Mouse (Mus musculus): ENCODE measurements at regions not wholly inside any gene's neighbourhood (a gene's known extent, or its start where the extent isn't known, plus 50 kb on each side); places are given as distances from the start of the nearest gene placed in this dataset.
A peak's percentile ranks its signal among the peaks of the same experiment; 100 is the strongest.

- no peak for DNase-seq (ENCODE audit: low spot score in 2 of 2)
- no peak overlapping the region for H3K4me3 ChIP-seq
- no peak overlapping the region for H3K27ac ChIP-seq
- no peak for TF ChIP-seq CTCF (conservative IDR thresholded peaks at IDR 0.05)
Measured at GRCm38 (mm10) chr16:5311456-5311855, 55.7 kb upstream of the Eef2kmt start.

GRCm38 (mm10) chr16:5310736-5311135, 55.0 kb upstream of the Eef2kmt start:
- DNase-seq (ENCODE audit: low spot score in 2 of 2), result no peak
- no peak overlapping the region for H3K27ac ChIP-seq
- TF ChIP-seq CTCF (conservative IDR thresholded peaks at IDR 0.05), result no peak
- H3K4me3 ChIP-seq, result no peak overlapping the region

DNA sequence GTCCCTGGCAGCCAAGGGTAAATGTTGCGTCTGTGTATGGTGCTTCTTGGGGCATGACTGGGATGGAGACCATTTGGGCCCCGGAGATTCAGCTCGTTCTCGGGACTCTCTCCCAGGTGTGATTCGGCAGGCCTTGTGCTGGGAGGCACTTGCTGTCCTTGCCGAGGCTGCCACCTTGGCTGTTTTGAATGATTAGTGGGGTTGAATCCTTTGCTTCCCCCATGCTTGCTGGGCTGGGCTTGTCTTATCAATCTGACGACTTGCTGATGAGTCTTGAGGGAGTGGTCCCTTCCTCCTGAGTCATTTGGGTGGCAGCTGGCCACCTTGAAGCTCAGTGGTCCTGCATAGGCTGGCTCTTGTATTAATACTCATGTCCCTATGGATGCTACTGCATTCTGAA, 52.0 kb upstream of the Eef2kmt start:
- H3K4me3 ChIP-seq, result peak overlapping the region; percentile 54
- no peak for TF ChIP-seq CTCF (conservative IDR thresholded peaks at IDR 0.05)
- H3K27ac ChIP-seq, result no peak overlapping the region
- DNase-seq (ENCODE audit: low spot score in 2 of 2), result no peak

DNA sequence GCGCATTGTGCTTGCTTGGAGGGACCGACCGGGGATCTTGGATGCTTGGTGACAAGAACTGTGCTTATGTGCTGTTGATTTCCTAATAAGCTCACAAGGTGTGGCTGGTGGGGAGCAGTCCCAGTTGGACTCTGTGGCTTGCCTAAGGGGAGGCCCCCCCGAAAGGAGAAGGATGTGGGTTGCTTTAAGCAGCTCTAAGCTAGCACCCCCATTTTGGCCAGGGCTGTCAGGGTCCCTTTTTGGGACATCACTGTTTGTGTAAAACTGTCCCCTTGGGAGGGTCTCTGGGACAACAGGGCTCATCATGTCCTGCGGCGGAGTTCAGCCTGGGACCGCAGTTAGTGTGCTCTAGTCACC, 51.4 kb upstream of the Eef2kmt start:
- no peak for TF ChIP-seq CTCF (conservative IDR thresholded peaks at IDR 0.05)
- H3K27ac ChIP-seq, result peak overlapping the region; percentile 51; the same call in 1 of the 2 replicates
- DNase-seq (ENCODE audit: low spot score in 2 of 2), result no peak
- peak overlapping the region; percentile 54 for H3K4me3 ChIP-seq

DNA sequence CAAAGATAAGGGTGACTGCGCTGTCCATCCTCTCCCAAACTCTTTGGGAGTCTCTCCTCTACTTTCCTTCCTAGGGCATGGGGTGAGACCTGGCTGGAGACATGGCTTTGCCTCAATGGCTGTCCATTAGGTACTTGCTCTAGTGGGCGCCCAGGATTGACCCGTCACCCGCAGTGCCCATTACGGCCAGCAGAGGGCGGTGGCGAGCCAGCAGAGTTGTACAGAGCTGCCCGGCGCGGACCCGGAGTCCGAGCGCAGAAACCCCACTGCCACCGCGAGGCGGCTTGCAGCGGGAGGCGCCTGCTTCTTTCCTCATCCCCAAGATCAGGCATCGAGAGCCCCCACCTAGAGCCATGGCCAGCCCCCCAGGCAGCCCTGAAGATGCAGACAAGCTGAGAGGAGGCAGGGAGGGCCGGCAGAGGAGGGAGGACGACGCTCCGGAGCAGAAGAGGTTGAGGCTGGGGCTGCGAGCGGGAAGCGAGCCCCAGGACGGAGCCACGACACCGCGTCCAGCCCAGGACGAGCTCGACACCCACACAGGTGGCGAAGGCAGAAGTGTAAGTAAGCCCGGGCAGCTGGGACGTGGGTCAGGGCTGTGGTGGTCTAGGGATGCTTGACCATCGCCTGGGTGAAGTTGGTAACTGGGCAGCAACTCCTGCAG, 50.9 kb upstream of the Eef2kmt start:
- Histone ChIP-seq H3K4me3 (peak overlapping the region; percentile 54), H3K27ac (peak overlapping the region; percentile 51)
- peak; percentile 82 to 96 for DNase-seq (ENCODE audit: low spot score in 2 of 2)
- TF ChIP-seq CTCF (conservative IDR thresholded peaks at IDR 0.05), result peak; percentile 100
